Mouse (Mus musculus) natural killer cell, adult 2 months (primary cell): ENCODE results near the gene Pygl.

Experiments used
- DNase-seq, 2 experiments: peaks; one replicate each; pipeline ENCODE4 v3.0.0; 2022; ENCODE audit warnings: low spot score in 2 of 2

Gene Pygl

GRCm38 (mm10) chr12:70231294-70231693 lies at the start of gene Pygl:
Gene Pygl (minus strand): TSS chr12:70231488.
- DNase-seq: no peak

- no peak for DNase-seq
Observed at GRCm38 (mm10) chr12:70280930-70281329, 49.6 kb upstream of the Pygl start.

- DNase-seq: peak; percentile 45 to 69
Observed at GRCm38 (mm10) chr12:70280381-70280780, 49.1 kb upstream of the Pygl start.

GRCm38 (mm10) chr12:70277071-70277939 lies 46.0 kb upstream of the Pygl start:
- DNase-seq: no peak

- no peak for DNase-seq
Observed at GRCm38 (mm10) chr12:70269724-70270123, 38.4 kb upstream of the Pygl start.

DNA sequence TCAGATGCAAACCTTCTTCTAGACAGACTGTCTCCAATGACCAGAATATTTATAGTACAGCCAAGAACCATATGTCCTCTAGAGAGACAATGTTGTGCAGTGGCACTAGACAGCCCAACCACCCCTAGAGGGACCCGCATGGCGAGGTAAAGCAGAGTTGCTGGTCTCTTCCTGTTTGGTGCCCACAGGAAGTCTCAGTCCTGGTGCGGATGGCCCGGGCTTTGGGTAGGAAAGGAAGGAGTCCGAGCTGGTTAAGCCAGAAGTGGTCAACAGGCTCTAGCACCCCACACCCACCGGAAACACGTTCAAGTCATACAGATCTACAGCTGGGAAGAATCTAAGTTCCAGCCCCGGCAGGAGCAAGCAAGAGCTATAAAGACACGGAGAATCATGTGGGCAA lies 36.0 kb upstream of the Pygl start:
- DNase-seq: peak in 1 of 2 experiments; percentile 38

DNA sequence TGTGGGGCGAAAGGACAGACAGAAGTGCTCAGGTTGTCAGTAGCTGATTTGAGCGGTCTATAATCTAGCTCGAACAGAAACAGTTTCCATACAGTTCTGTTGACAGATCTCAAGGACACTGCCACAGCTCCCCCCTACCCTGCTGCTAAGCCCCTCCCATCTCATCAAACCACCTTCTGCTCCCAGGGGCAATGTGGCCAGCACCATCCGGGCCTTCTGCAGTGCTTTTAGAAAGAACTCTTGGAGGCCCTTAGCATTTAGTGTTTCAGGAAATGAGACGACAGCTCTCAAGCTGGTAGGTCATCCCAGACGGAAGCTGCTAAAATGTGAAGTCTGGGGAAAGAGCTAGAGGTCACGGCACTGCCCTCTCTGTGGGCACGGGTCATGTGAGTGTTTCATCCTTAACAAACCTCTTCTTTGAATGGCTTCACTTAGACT lies 35.2 kb upstream of the Pygl start:
- DNase-seq: peak in 1 of 2 experiments; percentile 3

- no peak for DNase-seq
Observed at GRCm38 (mm10) chr12:70263721-70264120, 32.4 kb upstream of the Pygl start.

GRCm38 (mm10) chr12:70262271-70262953 lies 31.1 kb upstream of the Pygl start:
- no peak for DNase-seq

GRCm38 (mm10) chr12:70251210-70251884 lies 20.1 kb upstream of the Pygl start:
- DNase-seq: no peak

DNA sequence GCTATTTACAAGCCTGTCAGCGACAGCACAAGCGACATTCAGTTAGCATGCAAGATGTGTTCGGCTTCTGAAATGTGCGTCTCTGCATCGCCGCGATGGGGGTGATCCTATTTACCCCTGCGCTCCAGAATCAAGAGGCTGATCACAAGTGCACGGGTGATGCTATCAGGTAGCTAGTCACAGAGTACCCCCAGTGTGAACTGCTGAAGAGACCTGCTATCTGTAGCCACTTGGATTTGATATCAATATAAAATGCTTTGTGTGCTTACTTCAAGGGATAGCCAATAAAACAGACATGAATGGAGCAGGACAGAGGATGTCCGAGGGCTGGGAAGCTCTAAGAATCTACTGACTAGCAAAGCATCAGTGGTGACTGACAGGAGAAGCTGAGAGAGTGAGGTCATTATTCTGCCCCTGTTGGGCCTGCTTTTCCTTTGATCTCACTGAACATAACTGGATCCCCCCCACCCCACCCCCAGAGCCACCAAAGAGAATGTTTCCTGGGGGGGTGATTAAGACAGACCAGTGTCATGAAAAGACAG lies 18.4 kb upstream of the Pygl start:
- no peak for DNase-seq

DNA sequence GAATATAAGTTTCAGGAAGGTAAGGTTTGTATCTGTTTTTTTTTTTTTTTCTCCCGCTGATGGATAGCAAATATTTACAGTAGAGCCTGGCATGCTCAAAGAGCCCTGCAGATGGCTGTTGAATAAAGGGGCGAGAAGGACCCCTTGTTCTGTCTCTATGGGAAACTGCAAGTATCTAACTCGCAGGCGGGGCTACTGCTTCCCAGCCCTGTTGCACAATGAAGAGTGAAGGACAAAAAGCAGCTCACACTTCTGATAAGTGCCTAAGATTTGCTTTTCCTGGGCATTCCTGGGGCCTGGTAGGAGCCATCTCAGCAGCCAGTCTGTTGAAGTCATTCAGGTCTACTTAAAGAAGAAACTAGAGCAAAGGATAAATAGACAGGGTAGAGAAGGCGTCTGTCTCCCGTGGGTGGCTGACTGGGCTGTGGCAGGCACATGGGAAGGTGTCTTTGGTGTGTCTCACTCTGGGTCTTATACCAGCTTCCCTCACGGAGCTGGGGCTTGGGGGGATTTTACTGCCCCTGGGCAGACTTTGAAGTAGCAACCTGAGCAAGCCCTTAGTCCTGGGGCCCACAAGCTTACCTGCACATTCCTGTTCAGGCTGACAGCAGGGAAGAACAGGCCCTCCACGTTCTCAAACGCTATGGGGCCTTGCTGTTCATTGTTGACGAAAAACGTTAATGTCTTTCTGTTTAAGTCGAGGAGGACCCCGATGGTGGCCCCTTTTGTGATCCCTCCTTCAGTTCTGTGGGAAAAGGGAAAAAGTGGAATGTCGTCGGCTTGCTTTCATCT lies 16.6 kb upstream of the Pygl start:
- DNase-seq: no peak

- no peak for DNase-seq
Observed at GRCm38 (mm10) chr12:70242550-70242949, 11.3 kb upstream of the Pygl start.

DNA sequence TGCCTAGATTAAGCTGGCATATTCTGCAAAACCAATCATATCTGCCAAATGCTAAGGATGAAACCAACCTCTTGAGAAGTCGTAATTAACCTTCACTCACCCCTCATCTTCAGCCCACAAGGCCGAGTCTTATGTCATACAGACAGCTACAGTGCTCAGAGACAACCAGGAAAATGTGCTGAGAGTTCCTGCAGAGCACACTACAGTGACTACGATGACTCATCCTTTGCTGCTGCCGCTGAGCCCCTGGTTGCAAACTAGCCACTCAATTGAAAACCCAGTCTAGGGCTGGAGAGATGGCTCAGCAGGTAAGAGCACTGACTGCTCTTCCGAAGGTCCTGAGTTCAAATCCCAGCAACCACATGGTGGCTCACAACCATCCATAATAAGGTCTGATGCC lies 8.5 kb upstream of the Pygl start:
- DNase-seq: no peak

- DNase-seq: no peak
Observed at GRCm38 (mm10) chr12:70238604-70239003, 7.3 kb upstream of the Pygl start.

DNA sequence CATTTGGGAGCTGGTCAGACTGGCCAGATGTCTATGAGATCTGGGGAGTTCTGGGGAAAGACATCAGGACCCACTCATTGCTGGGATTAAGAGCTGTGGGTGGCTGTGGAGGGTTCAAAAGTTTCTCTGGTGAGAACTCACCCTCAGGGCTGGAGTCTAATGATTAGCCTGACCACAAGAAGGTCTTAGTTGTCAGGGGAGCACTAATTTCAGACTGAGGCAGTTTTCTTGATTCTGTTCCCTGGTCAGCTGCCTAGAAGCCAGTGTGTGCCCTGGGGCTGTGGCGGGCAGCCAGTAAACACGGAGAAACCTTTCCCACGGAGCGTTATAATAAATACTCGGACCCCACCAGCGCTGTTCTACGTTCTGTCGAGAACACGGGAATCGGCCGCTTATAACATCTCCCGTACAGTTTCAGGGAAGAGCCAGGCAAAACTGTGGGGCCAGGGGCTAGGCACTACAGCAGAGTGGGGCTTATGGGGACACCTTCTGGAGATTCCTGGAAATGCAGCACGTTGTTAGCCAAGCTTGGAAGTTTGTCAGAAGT lies 3.7 kb upstream of the Pygl start:
- DNase-seq: peak in 1 of 2 experiments; percentile 17

DNA sequence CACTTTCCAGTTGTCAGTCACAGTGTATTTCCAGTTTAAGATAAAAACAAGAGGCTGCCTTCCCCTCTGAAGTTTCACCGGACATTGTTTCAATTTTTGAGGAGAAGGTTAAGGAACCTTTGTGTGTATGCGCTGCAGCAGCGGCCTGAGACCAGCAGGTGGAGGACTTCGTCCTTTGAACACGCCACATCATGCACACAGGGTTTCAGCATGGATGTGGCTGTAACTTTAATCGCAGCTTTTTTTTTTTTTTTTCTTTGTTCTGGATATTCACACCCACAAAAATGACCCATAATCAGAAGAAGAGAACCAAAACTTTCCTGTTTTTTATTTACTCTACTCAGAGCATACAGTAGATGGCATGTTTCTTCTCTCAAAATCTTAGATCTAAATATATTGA lies 3.1 kb upstream of the Pygl start:
- peak; percentile 30 to 36 for DNase-seq

DNA sequence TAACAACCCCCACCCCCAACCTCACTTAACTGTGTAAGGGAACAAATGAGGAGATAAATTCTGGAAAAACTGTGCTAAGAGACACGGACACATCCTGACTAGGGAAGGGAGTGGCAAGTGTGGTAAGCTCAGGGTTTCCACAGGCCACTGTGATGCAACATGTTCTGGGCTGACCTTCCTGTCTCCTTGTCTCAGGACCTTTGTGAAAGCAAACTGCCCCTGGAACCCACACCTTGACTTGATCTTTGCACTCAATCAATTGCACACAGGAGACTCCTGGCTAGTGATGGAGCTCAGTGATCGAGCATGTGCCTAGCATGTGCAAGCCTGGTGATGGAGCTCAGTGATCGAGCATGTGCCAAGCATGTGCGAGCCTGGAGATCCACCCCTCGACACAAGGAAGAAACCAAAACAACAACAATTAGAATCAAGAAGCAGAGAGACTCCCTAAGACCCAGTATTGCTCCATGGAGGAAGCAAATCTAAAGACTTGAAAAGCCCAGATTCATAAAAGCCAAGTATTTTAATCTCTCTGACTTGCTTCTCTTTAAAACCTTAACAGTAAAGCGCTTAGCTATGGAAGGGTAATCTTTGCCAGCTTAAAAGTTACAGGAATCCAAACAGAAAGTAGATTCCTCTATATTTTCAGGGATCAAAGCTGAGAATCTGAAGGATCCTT lies 2.5 kb upstream of the Pygl start:
- no peak for DNase-seq

GRCm38 (mm10) chr12:70232020-70232544 lies 794 bp upstream of the Pygl start:
- DNase-seq: peak; percentile 4 to 27

- DNase-seq: no peak
Observed at GRCm38 (mm10) chr12:70228155-70228554, 3.1 kb downstream of the Pygl start.
